Mouse (Mus musculus) forebrain, embryonic 14.5 days (tissue): ENCODE measurements around the gene Syne2. TPM values are rescaled to one million over a fixed set of nuclear protein-coding genes. Genes with fewer than 3 reads are reported as not detected.
A peak's percentile ranks its signal among the peaks of the same experiment; 100 is the strongest.

ENCODE experiments used
- ATAC-seq: fragments of 200-750 bp; cut with Nextera tagmentation; 2 replicates; pipeline ENCODE4 v1.8.0; 2017; ENCODE audit warnings: mild to moderate bottlenecking, moderate library complexity
- DNase-seq: peaks from one replicate; pipeline ENCODE4 v3.0.0-alpha.2; 2015; ENCODE audit warnings: low spot score
- H3K27ac ChIP-seq: fragments of 300-500 bp; sonication (generic); 2 replicates; pipeline ENCODE4 v1.5.1; 2014; ENCODE audit warnings: low read depth, mild to moderate bottlenecking, control low read depth, low read length, moderate library complexity
- H3K27me3 ChIP-seq: fragments of 300-500 bp; sonication (generic); replicated peaks from 2 replicates; pipeline ENCODE4 v1.6.1; 2014; ENCODE audit warnings: low read length, control low read depth, mixed read lengths; ENCODE audit not compliant: control insufficient read depth, insufficient read depth
- H3K36me3 ChIP-seq: fragments of 300-500 bp; sonication (generic); 2 replicates; pipeline ENCODE4 v1.6.1; 2014; ENCODE audit warnings: low read length, control low read depth; ENCODE audit not compliant: control insufficient read depth, insufficient read depth
- H3K4me1 ChIP-seq: fragments of 300-500 bp; sonication (generic); 2 replicates; pipeline ENCODE4 v1.6.1; 2014; ENCODE audit warnings: antibody characterized with exemption, low read length, control low read depth; ENCODE audit not compliant: control insufficient read depth, insufficient read depth
- H3K4me2 ChIP-seq: fragments of 300-500 bp; sonication (generic); 2 replicates; pipeline ENCODE4 v1.6.1; 2014; ENCODE audit warnings: mild to moderate bottlenecking, control low read depth, low read length
- H3K4me3 ChIP-seq: fragments of 300-500 bp; sonication (generic); 2 replicates; pipeline ENCODE4 v1.5.1; 2014; ENCODE audit warnings: low read depth, low read length, control low read depth
- H3K9ac ChIP-seq: fragments of 300-500 bp; sonication (generic); 2 replicates; pipeline ENCODE4 v1.6.1; 2014; ENCODE audit warnings: mild to moderate bottlenecking, low read length, control low read depth, moderate library complexity
- H3K9me3 ChIP-seq: fragments of 300-500 bp; sonication (generic); replicated peaks from 2 replicates; pipeline ENCODE4 v1.6.1; 2016; ENCODE audit warnings: low read length, control low read depth, mixed read lengths; ENCODE audit not compliant: control insufficient read depth
- WGBS: fragments of 180-500 bp; shearing (Covaris S2); extraction: QIAGEN DNeasy Blood & Tissue Kit; methylation state at CpG from one replicate; pipeline ENCODE4 v1.1.7; 2014; 5-methylcytosine and 5-hydroxymethylcytosine counted together
- polyA plus RNA-seq: library from polyadenylated mRNA; unstranded; fragments of >200 nt; fragmentation: Nextera tagmentation; extraction: Ambion mirVana; gene quantifications from 2 replicates; pipeline ENCODE4 v1.2.1, GENCODE M21; 2014

Gene Syne2
- polyA plus RNA-seq, 1 experiment from 2014 or later = 62.0 TPM

DNA sequence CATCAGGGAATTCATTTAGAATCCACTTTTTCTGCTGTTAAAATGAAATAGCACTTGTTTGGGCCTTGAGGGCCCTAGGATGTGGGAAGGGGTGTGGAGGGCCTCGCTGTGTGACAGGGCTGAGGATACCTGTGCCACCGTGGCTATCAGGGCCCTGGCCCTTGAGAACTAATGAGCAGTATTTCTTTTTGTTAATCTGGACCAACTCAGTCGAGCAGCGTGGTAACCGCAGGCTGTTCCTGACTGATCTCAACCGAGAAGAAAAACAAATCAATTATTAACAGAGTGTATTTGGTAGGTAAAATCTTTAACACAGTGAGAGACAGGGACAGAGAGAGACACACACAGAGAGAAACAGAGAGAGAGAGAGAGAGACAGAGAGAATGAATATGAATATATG lies 34.5 kb downstream of the Syne2 start:
- no peak overlapping the region for H3K4me3 ChIP-seq
- H3K4me2 ChIP-seq = no peak overlapping the region
- 45% methylated on average over 6 of the region's 6 CpGs for WGBS
- peaks cover 12% of the 10 kb centered on the region; the same call in 1 of the 2 replicates for H3K4me1 ChIP-seq
- ATAC-seq (no peak), DNase-seq (no peak)
- H3K9ac ChIP-seq = no peak overlapping the region
- H3K27ac ChIP-seq = no peak overlapping the region
- no peaks in the 10 kb centered on the region for H3K36me3 ChIP-seq
- no peaks in the 10 kb centered on the region for H3K9me3 ChIP-seq
- H3K27me3 ChIP-seq = no peaks in the 10 kb centered on the region

- H3K4me3 ChIP-seq = no peak overlapping the region
- 53% methylated on average over 8 of the region's 8 CpGs for WGBS
- H3K9ac ChIP-seq = no peak overlapping the region
- H3K4me1 ChIP-seq = peaks cover 12% of the 10 kb centered on the region; the same call in 1 of the 2 replicates
- no peak for ATAC-seq
- no peak overlapping the region for H3K4me2 ChIP-seq
- no peak overlapping the region for H3K27ac ChIP-seq
- H3K36me3 ChIP-seq = no peaks in the 10 kb centered on the region
- H3K27me3 ChIP-seq = no peaks in the 10 kb centered on the region
- H3K9me3 ChIP-seq = no peaks in the 10 kb centered on the region
- DNase-seq = no peak
Observed at GRCm38 (mm10) chr12:75853559-75853958, 35.6 kb downstream of the Syne2 start.

GRCm38 (mm10) chr12:75855051-75855453 lies 37.1 kb downstream of the Syne2 start:
- Histone ChIP-seq H3K9ac (no peak overlapping the region), H3K4me1 (peaks cover 12% of the 10 kb centered on the region; the same call in 1 of the 2 replicates), H3K27ac (no peak overlapping the region), H3K27me3 (no peaks in the 10 kb centered on the region), H3K9me3 (no peaks in the 10 kb centered on the region), H3K4me3 (no peak overlapping the region), H3K36me3 (no peaks in the 10 kb centered on the region), H3K4me2 (no peak overlapping the region)
- 64% methylated on average over 7 of the region's 7 CpGs for WGBS
- ATAC-seq (no peak), DNase-seq (no peak)

DNA sequence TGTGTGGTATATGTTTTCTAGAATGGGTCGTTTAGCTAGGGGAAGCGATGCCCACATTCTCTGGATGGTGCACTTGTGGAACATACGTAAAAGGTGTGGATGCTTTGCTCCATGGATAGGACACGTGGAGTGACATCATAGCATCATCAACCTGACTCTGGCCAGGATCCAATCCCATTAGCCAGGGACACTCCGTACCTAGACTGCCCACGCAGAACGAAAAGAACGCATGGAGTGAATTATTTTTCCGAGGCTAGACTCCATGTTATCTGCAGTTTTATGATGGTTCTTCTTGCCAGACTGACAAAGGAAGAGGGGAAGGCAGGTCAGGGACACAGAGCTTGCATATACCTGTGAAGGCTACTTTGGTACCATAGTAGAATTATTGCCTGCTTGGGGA lies 37.7 kb downstream of the Syne2 start:
- 87% methylated on average over 9 of the region's 9 CpGs for WGBS
- Histone ChIP-seq H3K27me3 (no peaks in the 10 kb centered on the region), H3K27ac (no peak overlapping the region), H3K4me3 (no peak overlapping the region), H3K4me1 (peaks cover 12% of the 10 kb centered on the region), H3K4me2 (no peak overlapping the region), H3K9me3 (no peaks in the 10 kb centered on the region), H3K36me3 (no peaks in the 10 kb centered on the region), H3K9ac (no peak overlapping the region)
- DNase-seq (no peak), ATAC-seq (no peak)

- DNase-seq (no peak), ATAC-seq (no peak)
- H3K9me3 ChIP-seq = no peaks in the 10 kb centered on the region
- no peaks in the 10 kb centered on the region for H3K27me3 ChIP-seq
- H3K36me3 ChIP-seq = no peaks in the 10 kb centered on the region
- peak overlapping the region; percentile 14; the same call in 1 of the 2 replicates for H3K27ac ChIP-seq
- no peak overlapping the region for H3K4me2 ChIP-seq
- H3K9ac ChIP-seq = no peak overlapping the region
- H3K4me1 ChIP-seq = peaks cover 12% of the 10 kb centered on the region
- 71% methylated on average over 14 of the region's 14 CpGs for WGBS
- no peak overlapping the region for H3K4me3 ChIP-seq
Observed at GRCm38 (mm10) chr12:75856096-75856868, 38.3 kb downstream of the Syne2 start.

GRCm38 (mm10) chr12:75859936-75860335 lies 42.0 kb downstream of the Syne2 start:
- H3K27ac ChIP-seq = no peak overlapping the region
- no peaks in the 10 kb centered on the region for H3K36me3 ChIP-seq
- no peak overlapping the region for H3K4me2 ChIP-seq
- no peak overlapping the region for H3K9ac ChIP-seq
- WGBS = 86% methylated on average over 10 of the region's 11 CpGs
- ATAC-seq = no peak
- no peaks in the 10 kb centered on the region for H3K27me3 ChIP-seq
- no peak for DNase-seq
- H3K4me1 ChIP-seq = peaks cover 9% of the 10 kb centered on the region
- H3K4me3 ChIP-seq = no peak overlapping the region
- H3K9me3 ChIP-seq = no peaks in the 10 kb centered on the region

GRCm38 (mm10) chr12:75860843-75861242 lies 42.9 kb downstream of the Syne2 start:
- Histone ChIP-seq H3K36me3 (no peaks in the 10 kb centered on the region), H3K4me3 (no peak overlapping the region), H3K4me2 (no peak overlapping the region), H3K27me3 (no peaks in the 10 kb centered on the region), H3K9me3 (no peaks in the 10 kb centered on the region), H3K27ac (no peak overlapping the region), H3K9ac (no peak overlapping the region), H3K4me1 (peaks cover 9% of the 10 kb centered on the region)
- ATAC-seq (no peak), DNase-seq (peak; percentile 58)
- 19% methylated on average over 6 of the region's 6 CpGs for WGBS

- DNase-seq (no peak), ATAC-seq (no peak)
- Histone ChIP-seq H3K4me1 (peaks cover 14% of the 10 kb centered on the region), H3K9me3 (no peaks in the 10 kb centered on the region), H3K27ac (no peak overlapping the region), H3K27me3 (no peaks in the 10 kb centered on the region), H3K9ac (no peak overlapping the region), H3K36me3 (no peaks in the 10 kb centered on the region), H3K4me3 (no peak overlapping the region), H3K4me2 (no peak overlapping the region)
- WGBS = 84% methylated on average over 2 of the region's 2 CpGs
Observed at GRCm38 (mm10) chr12:75865166-75865565, 47.2 kb downstream of the Syne2 start.
